Mouse (Mus musculus) ES-Bruce4 (cell line): ENCODE results near the gene Hnrnpd.

Experiments
- CTCF ChIP-seq: IDR thresholded peaks from one replicate; pipeline ENCODE4 v1.8.1; 2011; ENCODE audit warnings: low read depth, low read length
- POLR2A ChIP-seq: IDR thresholded peaks from one replicate; pipeline ENCODE4 v1.8.1; 2011; ENCODE audit warnings: low read length; ENCODE audit not compliant: insufficient read depth

- TF ChIP-seq CTCF: peak; percentile 13
- no peak for TF ChIP-seq POLR2A
Observed at GRCm38 (mm10) chr5:99906181-99906956, 72.4 kb downstream of the Hnrnpd start, which contains the start of gene Vamp9.
